Comparison of ENCODE assay signal across 7 mouse cellular contexts in genomic region chr13:8995990-8996786, GRCm38 (mm10). TPM values are rescaled to one million over a fixed set of nuclear protein-coding genes. Genes with fewer than 3 reads are reported as not detected.
A peak's percentile ranks its signal among the peaks of the same experiment; 100 is the strongest.
DNase-seq lines count a peak whose midpoint lies in the region; ATAC-seq and TF ChIP-seq lines count a peak whose summit lies in the region.

Gtpbp4 (minus strand) TSS chr13:8996083.

- ATAC-seq in intestine, postnatal 0 days = peak; percentile 98
- ATAC-seq in midbrain, embryonic 12.5 days (ENCODE audit: low FRiP score, low read depth) = peak; percentile 98

- TF ChIP-seq POLR2A in small intestine, adult 2 months (IDR thresholded peaks at IDR 0.05; ENCODE audit: low read depth, low read length) = peak; percentile 79

- H3K9me3 ChIP-seq in embryonic facial prominence, embryonic 10.5 days = no peaks in the 10 kb centered on the region
- no peaks in the 10 kb centered on the region for H3K9me3 ChIP-seq in intestine, postnatal 0 days (ENCODE audit: control insufficient read depth)
- H3K9me3 ChIP-seq in midbrain, embryonic 12.5 days = no peaks in the 10 kb centered on the region

- H3K27ac ChIP-seq in embryonic facial prominence, embryonic 10.5 days (replicated peaks) = peak within 1 kb of the TSS; percentile 89
- peak within 1 kb of the TSS; percentile 89 for H3K27ac ChIP-seq in intestine, postnatal 0 days (ENCODE audit: low read depth, low read length)
- H3K27ac ChIP-seq in midbrain, embryonic 12.5 days (replicated peaks) = peak within 1 kb of the TSS; percentile 47; the same call in 1 of the 2 replicates
- peak within 1 kb of the TSS; percentile 81 for H3K27ac ChIP-seq in small intestine, adult 2 months (ENCODE audit: insufficient read depth, low read depth, low read length)

- DNase-seq in adrenal gland, postnatal 10 days = peak; percentile 97
- peak; percentile 97 for DNase-seq in embryonic facial prominence, embryonic 10.5 days (ENCODE audit: low spot score)
- peak; percentile 62 for DNase-seq in gonadal fat pad, adult 2 months (ENCODE audit: low read depth)
- peak; percentile 96 for DNase-seq in left cerebral cortex, postnatal 4 days

- H3K36me3 ChIP-seq in embryonic facial prominence, embryonic 10.5 days (replicated peaks) = peaks cover 16% of the 10 kb centered on the region
- peaks cover 6% of the 10 kb centered on the region; the same call in 1 of the 2 replicates for H3K36me3 ChIP-seq in intestine, postnatal 0 days (ENCODE audit: control insufficient read depth, insufficient read depth)
- H3K36me3 ChIP-seq in midbrain, embryonic 12.5 days = peaks cover 5% of the 10 kb centered on the region; the same call in 1 of the 2 replicates
- H3K36me3 ChIP-seq in small intestine, adult 2 months (ENCODE audit: control insufficient read depth, insufficient read depth, low read length) = peaks cover 4% of the 10 kb centered on the region; the same call in 1 of the 2 replicates

- peak within 1 kb of the TSS; percentile 79 for H3K9ac ChIP-seq in intestine, postnatal 0 days (ENCODE audit: low read depth, low read length)
- peak within 1 kb of the TSS; percentile 76 for H3K9ac ChIP-seq in midbrain, embryonic 12.5 days (replicated peaks)

- intact Hi-C loops in left cerebral cortex, postnatal 4 days (cut with DNase I) = loop anchor here (5.0 kb wide), 1 partner anchor 96 kb away; the partner anchor contains the start of gene Larp4b

- H3K4me2 ChIP-seq in intestine, postnatal 0 days (replicated peaks; ENCODE audit: low read depth) = peak within 1 kb of the TSS; percentile 67
- H3K4me2 ChIP-seq in midbrain, embryonic 12.5 days (replicated peaks) = peak within 1 kb of the TSS; percentile 88

- peaks cover 17% of the 10 kb centered on the region for H3K4me1 ChIP-seq in embryonic facial prominence, embryonic 10.5 days
- H3K4me1 ChIP-seq in intestine, postnatal 0 days (replicated peaks; ENCODE audit: control insufficient read depth, insufficient read depth, low read length) = no peaks in the 10 kb centered on the region
- peaks cover 17% of the 10 kb centered on the region for H3K4me1 ChIP-seq in midbrain, embryonic 12.5 days
- H3K4me1 ChIP-seq in small intestine, adult 2 months (ENCODE audit: control insufficient read depth, insufficient read depth, insufficient read length, low read length) = 0 out of 2 replicates have a peak, but pooled peaks cover 3% of the 10 kb centered on the region

- under 1% methylated on average over 51 of the region's 51 CpGs for WGBS in embryonic facial prominence, embryonic 10.5 days
- WGBS in intestine, postnatal 0 days = under 1% methylated on average over 51 of the region's 51 CpGs
- WGBS in midbrain, embryonic 12.5 days = under 1% methylated on average over 51 of the region's 51 CpGs
- 1% methylated on average over 51 of the region's 51 CpGs for WGBS in small intestine, adult 2 months

- peak; percentile 89 for TF ChIP-seq CTCF in intestine, postnatal 0 days (IDR thresholded peaks at IDR 0.05; ENCODE audit: low read depth)
- peak; percentile 57; the same call in 1 of the 2 replicates for TF ChIP-seq CTCF in small intestine, adult 2 months (IDR thresholded peaks at IDR 0.05; ENCODE audit: extremely low read depth, insufficient read length, insufficient replicate concordance, low read depth, low read length)

- no peaks in the 10 kb centered on the region for H3K27me3 ChIP-seq in embryonic facial prominence, embryonic 10.5 days (replicated peaks; ENCODE audit: low read depth, poor library complexity, severe bottlenecking)
- no peaks in the 10 kb centered on the region for H3K27me3 ChIP-seq in intestine, postnatal 0 days (replicated peaks; ENCODE audit: control insufficient read depth, insufficient read depth, low read length)
- H3K27me3 ChIP-seq in midbrain, embryonic 12.5 days = no peaks in the 10 kb centered on the region
- no peaks in the 10 kb centered on the region for H3K27me3 ChIP-seq in small intestine, adult 2 months (ENCODE audit: control insufficient read depth, insufficient read depth, low read length)

- peak within 1 kb of the TSS; percentile 98 for H3K4me3 ChIP-seq in embryonic facial prominence, embryonic 10.5 days
- H3K4me3 ChIP-seq in intestine, postnatal 0 days (ENCODE audit: low read depth, low read length) = peak within 1 kb of the TSS; percentile 68
- peak within 1 kb of the TSS; percentile 77 for H3K4me3 ChIP-seq in midbrain, embryonic 12.5 days
- peak within 1 kb of the TSS; percentile 84 for H3K4me3 ChIP-seq in small intestine, adult 2 months (ENCODE audit: low read depth, low read length)

RNA-seq across cellular contexts. Expression of gene Gtpbp4, which starts in this region (rescaled TPM):
- total RNA-seq in adrenal gland, postnatal 10 days (2021) = 10 to 100 TPM; 59.4 to 60.0 TPM
- polyA plus RNA-seq in embryonic facial prominence, embryonic 10.5 days (2016; fragmentation: Nextera tagmentation; extraction: Ambion mirVana) = 118 and 120 TPM in 2 replicates
- polyA plus RNA-seq in gonadal fat pad, adult 2 months (2012; rRNA removed) = 9.8 and 10.1 TPM in 2 replicates
- polyA plus RNA-seq in intestine, postnatal 0 days (2015; fragmentation: Nextera tagmentation; extraction: Ambion mirVana) = 28.8 and 30.3 TPM in 2 replicates
- 10 to 100 TPM; 49.7 to 51.9 TPM for total RNA-seq in left cerebral cortex, postnatal 4 days (2021)
- 93.0 and 93.8 TPM in 2 replicates for polyA plus RNA-seq in midbrain, embryonic 12.5 days (2016; fragmentation: Nextera tagmentation; extraction: Ambion mirVana)
- 0.71 and 1.2 TPM in 2 replicates for polyA plus RNA-seq in small intestine, adult 2 months (2012; rRNA removed)

Comparison
In these comparisons a context has a peak if more than half of its experiments do, and no peak if none do; other contexts are left out.
1. Peak in every context shown above with its lines: DNase-seq, ATAC-seq, H3K4me3 ChIP-seq and H3K27ac ChIP-seq.